Mouse (Mus musculus): ENCODE results near the gene Ank2.

- TF ChIP-seq CTCF (IDR thresholded peaks at IDR 0.05) (no peak), EP300 (IDR thresholded peaks at IDR 0.05) (no peak)
Measured at GRCm38 (mm10) chr3:127294610-127295349, 204.4 kb downstream of the Ank2 start.

All from lung, postnatal 0 days (tissue).